Mouse (Mus musculus) gastrocnemius, postnatal 14 days (tissue): Measurements from ENCODE around the gene Clic4. TPM values are rescaled to one million over a fixed set of nuclear protein-coding genes. Genes with fewer than 3 reads are reported as not detected.

Source experiments
- DNase-seq: peaks from one replicate; pipeline ENCODE4 v3.0.0; 2021; ENCODE audit warnings: mixed read lengths
- intact Hi-C: fragments of 180-260 bp; cut with DNase I; formaldehyde crosslinking; loops from one replicate; pipeline ENCODE4 v1.15.1; 2025; ENCODE audit warnings: low total_unique reads
- total RNA-seq, 2 experiments: library from RNA; stranded (reverse); gene quantifications; 2 replicates each; pipeline ENCODE4 v1.2.3; 2021

Clic4 gene
- total RNA-seq, 2 experiments from 2014 or later, result 41.0 to 50.9 TPM

GRCm38 (mm10) chr4:135169096-135169495 lies 103.5 kb downstream of the Clic4 start:
- intact Hi-C loops, result no loop called here
- DNase-seq, result no peak

GRCm38 (mm10) chr4:135167816-135168527 lies 104.6 kb downstream of the Clic4 start:
- DNase-seq, result no peak
- intact Hi-C loops, result no loop called here

DNA sequence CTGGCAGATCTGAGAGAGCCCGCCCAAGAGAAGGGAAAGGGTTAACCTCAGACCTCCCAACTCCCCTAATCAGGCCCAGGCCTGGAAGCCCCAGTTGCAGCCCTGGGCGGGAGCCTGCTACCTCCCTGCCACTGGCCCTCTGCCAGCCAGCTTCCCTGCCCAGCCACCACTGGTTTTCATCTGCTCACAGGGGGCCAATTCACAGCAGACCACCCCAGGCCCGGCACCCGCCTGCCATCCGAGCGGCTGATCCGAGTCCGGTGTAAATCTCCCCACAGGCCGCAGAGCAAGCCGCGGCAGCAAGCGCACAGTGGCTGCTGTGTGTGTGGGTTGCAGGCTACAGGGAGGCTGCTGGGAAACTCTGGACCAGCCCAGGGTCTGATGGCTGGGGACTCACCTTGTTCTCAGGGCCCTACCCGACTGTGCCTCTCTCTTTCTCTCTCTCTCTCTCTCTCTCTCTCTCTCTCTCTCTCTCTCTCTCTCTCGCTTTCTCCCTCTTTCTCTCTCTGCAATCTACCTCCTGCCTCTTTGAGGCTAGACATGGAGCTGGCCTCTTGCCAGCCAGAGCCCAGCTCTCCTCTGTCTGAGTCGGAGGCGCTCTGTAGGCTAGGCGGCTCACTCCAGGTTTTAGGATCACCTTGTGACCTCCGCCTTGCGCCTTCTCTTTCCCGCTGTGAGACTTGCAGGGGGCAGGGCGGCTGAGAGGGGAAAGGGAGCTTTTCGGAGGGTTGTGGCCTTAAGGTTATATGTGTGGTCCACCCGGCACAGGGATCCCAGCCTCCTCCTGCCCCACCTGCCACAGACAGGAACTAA lies 106.0 kb downstream of the Clic4 start:
- DNase-seq, result no peak
- intact Hi-C loops, result no loop called here

GRCm38 (mm10) chr4:135165761-135166160 lies 106.9 kb downstream of the Clic4 start:
- intact Hi-C loops, result no loop called here
- no peak for DNase-seq

Other genes with a start within 250 kb of the Clic4 start
- under 1 TPM; 0.22 to 0.41 TPM for gene Runx3, start 152.2 kb downstream of the Clic4 start, total RNA-seq
- 10 to 100 TPM; 57.8 to 68.3 TPM for gene Srrm1, start 80.5 kb upstream of the Clic4 start, total RNA-seq
- gene Ncmap, start 125.4 kb upstream of the Clic4 start, total RNA-seq, result 10 to 100 TPM in 1 of 2 experiments, 1 to 10 TPM in 1; 5.6 to 19.2 TPM
- gene Rcan3, start 161.0 kb upstream of the Clic4 start, total RNA-seq, result 1 to 10 TPM; 6.1 to 6.7 TPM
- gene Stpg1, start 222.0 kb upstream of the Clic4 start, total RNA-seq, result under 1 TPM in 1 of 2 experiments, not detected in 1; 0.22 TPM
- 10 to 100 TPM in 1 of 2 experiments, 1 to 10 TPM in 1; 7.4 to 11.0 TPM for gene Nipal3, start 222.2 kb upstream of the Clic4 start, total RNA-seq